Mouse (Mus musculus) MEL (cell line): Measurements from ENCODE around the gene Auts2. TPM values are rescaled to one million over a fixed set of nuclear protein-coding genes. Genes with fewer than 3 reads are reported as not detected.

ENCODE experiments used
- DNase-seq: peaks from one replicate; pipeline ENCODE4 v3.0.0; 2011; ENCODE audit warnings: low read depth, low spot score
- H3K27ac ChIP-seq: 2 replicates; pipeline ENCODE4 v1.5.1; 2012; ENCODE audit warnings: low read depth, mild to moderate bottlenecking, control low read depth, low read length, moderate library complexity; ENCODE audit not compliant: control insufficient read depth
- H3K27me3 ChIP-seq, 2 experiments: fragments of 150-350 bp in 1 of 2; sonication (generic) in 1 of 2; 2 replicates each; pipeline ENCODE4 v1.6.1; 2012; ENCODE audit warnings: low read length in 2 of 2, mild to moderate bottlenecking in 2 of 2, improper control_type of control experiment in 1 of 2, moderate library complexity in 1 of 2; ENCODE audit not compliant: insufficient read depth in 2 of 2, control insufficient read depth in 1 of 2
- H3K36me3 ChIP-seq, 2 experiments: 2 replicates each; pipeline ENCODE4 v1.6.1; 2012 to 2014; ENCODE audit warnings: low read length in 2 of 2, improper control_type of control experiment in 1 of 2, inconsistent platforms in 1 of 2, mild to moderate bottlenecking in 1 of 2; ENCODE audit not compliant: insufficient read depth in 2 of 2, control insufficient read depth in 1 of 2
- H3K4me1 ChIP-seq, 2 experiments: fragments of 150-350 bp in 1 of 2; sonication (generic) in 1 of 2; 2 replicates each; pipeline ENCODE4 v1.6.1; 2012; ENCODE audit warnings: low read length in 2 of 2, improper control_type of control experiment in 1 of 2, mild to moderate bottlenecking in 1 of 2; ENCODE audit not compliant: insufficient read depth in 2 of 2, control insufficient read depth in 1 of 2
- H3K4me3 ChIP-seq, 2 experiments: fragments of 150-350 bp in 1 of 2; sonication (generic) in 1 of 2; 2 replicates each; pipeline ENCODE4 v1.5.1; 2012; ENCODE audit warnings: low read depth in 2 of 2, low read length in 2 of 2, mild to moderate bottlenecking in 2 of 2, moderate library complexity in 2 of 2, control low read depth in 1 of 2, improper control_type of control experiment in 1 of 2; ENCODE audit not compliant: control insufficient read depth in 1 of 2, insufficient read depth in 1 of 2
- H3K79me2 ChIP-seq: 2 replicates; pipeline ENCODE4 v1.6.1; 2012; ENCODE audit warnings: mild to moderate bottlenecking, low read length, moderate library complexity; ENCODE audit not compliant: control insufficient read depth, poor library complexity, insufficient read depth
- H3K9ac ChIP-seq: 2 replicates; pipeline ENCODE4 v1.6.1; 2012; ENCODE audit warnings: low read depth, mild to moderate bottlenecking, control low read depth, low read length, moderate library complexity; ENCODE audit not compliant: control insufficient read depth, poor library complexity, severe bottlenecking
- H3K9me3 ChIP-seq: fragments of 150-350 bp; sonication (generic); replicated peaks from 2 replicates; pipeline ENCODE4 v1.6.1; 2012; ENCODE audit warnings: mild to moderate bottlenecking, low read length, improper control_type of control experiment, moderate library complexity; ENCODE audit not compliant: insufficient read depth
- CTCF ChIP-seq, 3 experiments: IDR thresholded peaks in 2 of 3; conservative IDR thresholded peaks in 1 of 3; 2 replicates each; pipeline ENCODE4 v1.5.1; 2011 to 2012; ENCODE audit warnings: low read length in 3 of 3, low read depth in 2 of 3, mild to moderate bottlenecking in 2 of 3, improper control_type of control experiment in 1 of 3, inconsistent platforms in 1 of 3, mixed read lengths in 1 of 3, moderate library complexity in 1 of 3; ENCODE audit not compliant: control insufficient read depth in 1 of 3, insufficient read depth in 1 of 3, poor library complexity in 1 of 3, severe bottlenecking in 1 of 3
- E2F4 ChIP-seq: IDR thresholded peaks from 2 replicates; pipeline ENCODE4 v1.6.1; 2011; ENCODE audit warnings: low read depth, low read length, improper control_type of control experiment, borderline replicate concordance
- EP300 ChIP-seq, 2 experiments: IDR thresholded peaks; 2 replicates each; pipeline ENCODE4 v1.6.1; 2011; ENCODE audit warnings: improper control_type of control experiment in 2 of 2, low read length in 2 of 2, low read depth in 1 of 2, mild to moderate bottlenecking in 1 of 2
- GABPA ChIP-seq: IDR thresholded peaks from 2 replicates; pipeline ENCODE4 v1.6.1; 2012; ENCODE audit warnings: low read depth, mild to moderate bottlenecking, inconsistent platforms, low read length, improper control_type of control experiment, moderate library complexity
- HCFC1 ChIP-seq: IDR thresholded peaks from 2 replicates; pipeline ENCODE4 v1.6.1; 2012; ENCODE audit warnings: low read depth, mild to moderate bottlenecking, inconsistent platforms, low read length, improper control_type of control experiment, moderate library complexity
- KAT2A ChIP-seq: conservative IDR thresholded peaks from 2 replicates; pipeline ENCODE4 v1.6.1; 2012; ENCODE audit warnings: low read depth, low read length, improper control_type of control experiment, inconsistent platforms
- MAFK ChIP-seq: IDR thresholded peaks from 2 replicates; pipeline ENCODE4 v1.6.1; 2011; ENCODE audit warnings: low read depth, mild to moderate bottlenecking, low read length, improper control_type of control experiment, borderline replicate concordance
- MAX ChIP-seq: IDR thresholded peaks from 2 replicates; pipeline ENCODE4 v1.6.1; 2011; ENCODE audit warnings: low read length, improper control_type of control experiment
- MAZ ChIP-seq: IDR thresholded peaks from 2 replicates; pipeline ENCODE4 v1.6.1; 2012; ENCODE audit warnings: low read depth, mild to moderate bottlenecking, inconsistent platforms, low read length, improper control_type of control experiment
- MXI1 ChIP-seq: IDR thresholded peaks from 2 replicates; pipeline ENCODE4 v1.6.1; 2011; ENCODE audit warnings: mild to moderate bottlenecking, low read depth, low read length, improper control_type of control experiment
- MYC ChIP-seq: IDR thresholded peaks from 2 replicates; pipeline ENCODE4 v1.6.1; 2011; ENCODE audit warnings: low read depth, mild to moderate bottlenecking, low read length, improper control_type of control experiment, moderate library complexity
- NRF1 ChIP-seq: IDR thresholded peaks from 2 replicates; pipeline ENCODE4 v1.6.1; 2014; ENCODE audit warnings: low read depth, mild to moderate bottlenecking, inconsistent platforms, low read length, improper control_type of control experiment, moderate library complexity; ENCODE audit not compliant: poor library complexity, insufficient read depth, severe bottlenecking
- POLR2AphosphoS2 ChIP-seq: IDR thresholded peaks from 2 replicates; pipeline ENCODE4 v1.6.1; 2011; ENCODE audit warnings: low read length, improper control_type of control experiment
- POLR2AphosphoS5 ChIP-seq: IDR thresholded peaks from 2 replicates; pipeline ENCODE4 v1.6.1; 2012; ENCODE audit warnings: low read depth, borderline replicate concordance, mild to moderate bottlenecking, inconsistent platforms, low read length, moderate library complexity, mixed read lengths
- RCOR1 ChIP-seq: IDR thresholded peaks from 2 replicates; pipeline ENCODE4 v1.6.1; 2012; ENCODE audit warnings: low read depth, mild to moderate bottlenecking, inconsistent platforms, low read length, improper control_type of control experiment
- SIN3A ChIP-seq: IDR thresholded peaks from 2 replicates; pipeline ENCODE4 v1.6.1; 2012; ENCODE audit warnings: low read length, improper control_type of control experiment, inconsistent platforms
- ZC3H11A ChIP-seq: IDR thresholded peaks from 2 replicates; pipeline ENCODE4 v1.6.1; 2012; ENCODE audit warnings: low read depth, mild to moderate bottlenecking, inconsistent platforms, low read length, improper control_type of control experiment
- ZKSCAN1 ChIP-seq: IDR thresholded peaks from 2 replicates; pipeline ENCODE4 v1.6.1; 2012; ENCODE audit warnings: low read depth, mild to moderate bottlenecking, inconsistent platforms, low read length, improper control_type of control experiment, moderate library complexity
- polyA plus RNA-seq, 2 experiments: library from polyadenylated mRNA; stranded (reverse) in 1 of 2; unstranded in 1 of 2; fragments of >175 nt in 1 of 2; fragments of >200 nt in 1 of 2; gene quantifications; 2 replicates each; pipeline versions ENCODE4 v1.2.1 to v1.2.4; 2012; ENCODE audit warnings: low replicate concordance in 2 of 2, low read depth in 1 of 2; ENCODE audit not compliant: insufficient read length in 2 of 2, insufficient read depth in 1 of 2, missing spikeins in 1 of 2
- total RNA-seq: library from RNA; depleted of rRNA; stranded (reverse); fragments of 300-350 nt; gene quantifications from 2 replicates; pipeline ENCODE4 v1.2.3, GENCODE M21; 2012

Auts2 gene
- total and polyA plus RNA-seq, 3 experiments, result not detected

GRCm38 (mm10) chr5:132200595-132200994 lies 342.5 kb downstream of the Auts2 start:
- H3K27me3 ChIP-seq, result no peaks in the 10 kb centered on the region
- H3K9me3 ChIP-seq, result no peaks in the 10 kb centered on the region
- H3K27ac ChIP-seq, result no peak overlapping the region
- H3K36me3 ChIP-seq, result no peaks in the 10 kb centered on the region
- H3K4me3 ChIP-seq, result no peak overlapping the region
- DNase-seq, result no peak
- no peaks in the 10 kb centered on the region for H3K4me1 ChIP-seq
- no peak for TF ChIP-seq EP300 (IDR thresholded peaks at IDR 0.05; ENCODE audit: low read depth in 1 of 2, low read length in 2 of 2)
- no peaks in the 10 kb centered on the region for H3K79me2 ChIP-seq
- no peak overlapping the region for H3K9ac ChIP-seq

- no peaks in the 10 kb centered on the region for H3K79me2 ChIP-seq
- no peaks in the 10 kb centered on the region for H3K9me3 ChIP-seq
- H3K36me3 ChIP-seq, result no peaks in the 10 kb centered on the region
- DNase-seq, result no peak
- H3K4me1 ChIP-seq, result no peaks in the 10 kb centered on the region
- no peak overlapping the region for H3K27ac ChIP-seq
- H3K4me3 ChIP-seq, result no peak overlapping the region
- no peaks in the 10 kb centered on the region for H3K27me3 ChIP-seq
- TF ChIP-seq E2F4, result no peak
- no peak for TF ChIP-seq HCFC1
- no peak for TF ChIP-seq MYC
- TF ChIP-seq POLR2AphosphoS5, result no peak
- TF ChIP-seq ZC3H11A, result no peak
- no peak for TF ChIP-seq MAX
- no peak for TF ChIP-seq POLR2AphosphoS2
- TF ChIP-seq MXI1, result no peak
- no peak for TF ChIP-seq RCOR1
- TF ChIP-seq ZKSCAN1, result no peak
- no peak for TF ChIP-seq MAFK
- TF ChIP-seq MAZ, result no peak
- no peak for TF ChIP-seq CTCF (IDR thresholded peaks at IDR 0.05 in 2 of 3, conservative IDR thresholded peaks at IDR 0.05 in 1 of 3; ENCODE audit: control insufficient read depth in 1 of 3, insufficient read depth in 1 of 3, low read depth in 2 of 3, low read length in 3 of 3, poor library complexity in 1 of 3, severe bottlenecking in 1 of 3)
- no peak for TF ChIP-seq NRF1
- TF ChIP-seq GABPA, result no peak
- no peak for TF ChIP-seq KAT2A
- no peak for TF ChIP-seq SIN3A
- H3K9ac ChIP-seq, result no peak overlapping the region
These were observed 348.1 kb downstream of the Auts2 start for GRCm38 (mm10) chr5:132195048-132195533.
